Mouse (Mus musculus): ENCODE data around the gene Lpin3. TPM values are rescaled to one million over a fixed set of nuclear protein-coding genes. Genes with fewer than 3 reads are reported as not detected.

The Lpin3 gene
- 0.74 and 1.0 TPM in 2 replicates for polyA plus RNA-seq (2016; fragmentation: Nextera tagmentation; extraction: Ambion mirVana)

GRCm38 (mm10) chr2:160880453-160881195 lies at the start of gene Lpin3:
Gene Lpin3 (plus strand): TSS chr2:160880670.
- no peak within 1 kb of the TSS for H3K4me3 ChIP-seq
- no peak within 1 kb of the TSS for H3K27ac ChIP-seq
- no peaks in the 10 kb centered on the region for H3K27me3 ChIP-seq (ENCODE audit: poor library complexity, severe bottlenecking)
- H3K9me3 ChIP-seq, result peaks cover 3% of the 10 kb centered on the region; the same call in 1 of the 2 replicates
- WGBS, result 83% methylated on average over 13 of the region's 13 CpGs
- no peaks in the 10 kb centered on the region for H3K4me1 ChIP-seq
- DNase-seq (ENCODE audit: extremely low spot score, low spot score), result peak; percentile 9
- no peaks in the 10 kb centered on the region for H3K36me3 ChIP-seq (replicated peaks)

GRCm38 (mm10) chr2:160840838-160841237 lies 39.6 kb upstream of the Lpin3 start:
- no peak for DNase-seq (ENCODE audit: extremely low spot score, low spot score)
- Histone ChIP-seq H3K27me3 (ENCODE audit: poor library complexity, severe bottlenecking) (no peaks in the 10 kb centered on the region), H3K4me3 (no peak overlapping the region), H3K27ac (no peak overlapping the region), H3K9me3 (no peaks in the 10 kb centered on the region), H3K36me3 (replicated peaks) (no peaks in the 10 kb centered on the region), H3K4me1 (0 out of 2 replicates have a peak, but pooled peaks cover 4% of the 10 kb centered on the region)

GRCm38 (mm10) chr2:160847664-160848063 lies 32.8 kb upstream of the Lpin3 start:
- H3K9me3 ChIP-seq, result no peaks in the 10 kb centered on the region
- H3K36me3 ChIP-seq (replicated peaks), result no peaks in the 10 kb centered on the region
- H3K4me1 ChIP-seq, result no peaks in the 10 kb centered on the region
- H3K27ac ChIP-seq, result no peak overlapping the region
- H3K4me3 ChIP-seq, result no peak overlapping the region
- WGBS, result 74% methylated on average over 1 of the region's 1 CpGs
- no peak for DNase-seq (ENCODE audit: extremely low spot score, low spot score)
- H3K27me3 ChIP-seq (ENCODE audit: poor library complexity, severe bottlenecking), result no peaks in the 10 kb centered on the region

- no peak overlapping the region for H3K27ac ChIP-seq
- no peaks in the 10 kb centered on the region for H3K9me3 ChIP-seq
- H3K4me3 ChIP-seq, result no peak overlapping the region
- no peaks in the 10 kb centered on the region for H3K27me3 ChIP-seq (ENCODE audit: poor library complexity, severe bottlenecking)
- WGBS, result 95% methylated on average over 2 of the region's 2 CpGs
- DNase-seq (ENCODE audit: extremely low spot score, low spot score), result no peak
- H3K36me3 ChIP-seq (replicated peaks), result no peaks in the 10 kb centered on the region
- H3K4me1 ChIP-seq, result no peaks in the 10 kb centered on the region
Observed at GRCm38 (mm10) chr2:160848186-160848585, 32.3 kb upstream of the Lpin3 start.

- H3K27me3 ChIP-seq (ENCODE audit: poor library complexity, severe bottlenecking), result no peaks in the 10 kb centered on the region
- H3K9me3 ChIP-seq, result no peaks in the 10 kb centered on the region
- DNase-seq (ENCODE audit: extremely low spot score, low spot score), result no peak
- no peaks in the 10 kb centered on the region for H3K4me1 ChIP-seq
- H3K27ac ChIP-seq, result no peak overlapping the region
- 83% methylated on average over 3 of the region's 3 CpGs for WGBS
- no peak overlapping the region for H3K4me3 ChIP-seq
- no peaks in the 10 kb centered on the region for H3K36me3 ChIP-seq (replicated peaks)
Observed at GRCm38 (mm10) chr2:160849617-160850240, 30.7 kb upstream of the Lpin3 start.

GRCm38 (mm10) chr2:160850360-160850759 lies 30.1 kb upstream of the Lpin3 start:
- Histone ChIP-seq H3K27ac (no peak overlapping the region), H3K9me3 (no peaks in the 10 kb centered on the region), H3K4me1 (no peaks in the 10 kb centered on the region), H3K27me3 (ENCODE audit: poor library complexity, severe bottlenecking) (no peaks in the 10 kb centered on the region), H3K4me3 (no peak overlapping the region), H3K36me3 (replicated peaks) (no peaks in the 10 kb centered on the region)
- 87% methylated on average over 3 of the region's 3 CpGs for WGBS
- DNase-seq (ENCODE audit: extremely low spot score, low spot score), result no peak

- Histone ChIP-seq H3K27ac (no peak overlapping the region), H3K4me3 (no peak overlapping the region), H3K4me1 (no peaks in the 10 kb centered on the region), H3K9me3 (no peaks in the 10 kb centered on the region; the same call in 1 of the 2 replicates), H3K36me3 (replicated peaks) (no peaks in the 10 kb centered on the region), H3K27me3 (ENCODE audit: poor library complexity, severe bottlenecking) (no peaks in the 10 kb centered on the region)
- no peak for DNase-seq (ENCODE audit: extremely low spot score, low spot score)
Observed at GRCm38 (mm10) chr2:160854687-160855086, 25.8 kb upstream of the Lpin3 start.

DNA sequence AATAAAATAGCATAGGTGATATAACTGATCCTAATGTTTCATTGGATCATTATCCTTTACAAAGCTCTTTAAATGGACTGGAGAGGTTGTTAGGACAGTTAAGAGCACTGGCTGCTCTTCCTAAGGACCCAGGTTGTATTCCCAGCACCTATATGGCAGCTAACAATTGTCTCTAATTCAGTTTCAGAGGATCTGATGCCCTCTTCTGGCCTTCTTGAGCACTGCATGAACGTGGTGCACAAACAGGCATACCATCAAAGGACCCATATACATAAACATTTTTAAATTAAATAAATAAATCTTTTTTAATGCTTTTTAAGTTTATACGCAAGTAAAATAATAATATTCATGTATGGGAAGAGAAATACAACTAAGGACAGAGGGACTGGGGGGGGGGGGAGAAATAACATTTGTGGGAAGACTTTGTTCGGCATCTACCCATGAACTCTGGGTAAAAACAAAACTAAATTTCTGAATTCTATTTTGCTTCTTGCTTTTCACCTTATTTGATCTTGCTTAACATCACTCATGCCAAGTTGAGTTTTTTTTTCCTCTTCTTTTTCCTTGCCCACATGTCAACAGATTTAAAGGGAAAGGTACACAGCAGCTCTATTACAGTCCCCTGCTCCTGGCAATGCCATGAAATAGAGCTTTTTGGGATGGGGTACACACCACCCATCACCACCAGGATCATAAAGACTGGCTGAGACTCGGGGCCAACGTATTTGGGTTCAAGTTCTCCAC lies 23.9 kb upstream of the Lpin3 start:
- Histone ChIP-seq H3K27me3 (ENCODE audit: poor library complexity, severe bottlenecking) (no peaks in the 10 kb centered on the region), H3K9me3 (no peaks in the 10 kb centered on the region; the same call in 1 of the 2 replicates), H3K4me1 (no peaks in the 10 kb centered on the region), H3K4me3 (no peak overlapping the region), H3K27ac (no peak overlapping the region), H3K36me3 (replicated peaks) (no peaks in the 10 kb centered on the region)
- DNase-seq (ENCODE audit: extremely low spot score, low spot score), result no peak
- 81% methylated on average over 5 of the region's 5 CpGs for WGBS

DNA sequence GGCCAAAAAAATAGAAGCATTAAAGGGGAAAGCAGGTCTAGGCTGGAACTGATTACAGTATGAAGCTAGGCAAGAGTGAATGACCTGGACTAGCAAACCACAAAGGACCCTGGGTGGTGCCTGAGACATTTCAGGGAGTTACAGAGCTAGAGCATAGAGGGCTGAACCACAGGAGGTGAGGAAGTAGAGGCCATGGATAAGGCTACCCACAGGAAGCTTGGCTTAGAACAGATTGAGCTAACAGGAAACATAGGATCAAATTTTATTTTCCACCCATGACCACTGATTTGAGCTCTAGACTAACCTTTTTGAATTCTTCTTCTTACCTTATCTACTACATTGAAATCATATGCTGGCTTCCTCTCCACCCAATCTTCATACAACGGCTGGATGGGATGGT lies 20.1 kb upstream of the Lpin3 start:
- no peak for DNase-seq (ENCODE audit: extremely low spot score, low spot score)
- Histone ChIP-seq H3K36me3 (replicated peaks) (no peaks in the 10 kb centered on the region), H3K9me3 (no peaks in the 10 kb centered on the region; the same call in 1 of the 2 replicates), H3K27ac (no peak overlapping the region), H3K4me3 (no peak overlapping the region), H3K4me1 (no peaks in the 10 kb centered on the region), H3K27me3 (ENCODE audit: poor library complexity, severe bottlenecking) (no peaks in the 10 kb centered on the region)
- 94% methylated on average over 1 of the region's 1 CpGs for WGBS

DNA sequence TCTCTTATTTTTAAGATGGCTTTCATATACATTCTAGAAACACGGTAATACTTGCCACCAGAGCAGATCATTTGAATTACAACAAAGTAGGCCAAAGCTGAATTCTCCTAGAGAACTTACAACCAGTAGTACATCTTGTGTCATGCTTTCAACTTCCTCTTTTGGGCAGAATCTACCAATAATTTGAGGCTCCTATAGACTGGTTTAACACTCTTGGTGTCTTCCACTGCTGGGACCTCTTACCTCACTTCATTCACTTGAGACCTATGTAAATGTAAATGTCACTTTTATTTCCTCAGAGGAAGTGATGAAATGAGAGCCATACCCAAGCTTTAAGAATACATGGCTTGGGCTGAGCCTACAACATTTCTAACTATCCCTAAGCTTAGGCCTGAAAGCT lies 16.4 kb upstream of the Lpin3 start:
- H3K36me3 ChIP-seq (replicated peaks), result no peaks in the 10 kb centered on the region
- no peaks in the 10 kb centered on the region for H3K4me1 ChIP-seq
- no peak for DNase-seq (ENCODE audit: extremely low spot score, low spot score)
- no peaks in the 10 kb centered on the region for H3K9me3 ChIP-seq
- no peak overlapping the region for H3K4me3 ChIP-seq
- H3K27me3 ChIP-seq (ENCODE audit: poor library complexity, severe bottlenecking), result no peaks in the 10 kb centered on the region
- WGBS, result 85% methylated on average over 1 of the region's 1 CpGs
- no peak overlapping the region for H3K27ac ChIP-seq

- H3K27me3 ChIP-seq (ENCODE audit: poor library complexity, severe bottlenecking), result no peaks in the 10 kb centered on the region
- H3K4me3 ChIP-seq, result no peak overlapping the region
- no peak overlapping the region for H3K27ac ChIP-seq
- no peaks in the 10 kb centered on the region for H3K4me1 ChIP-seq
- 77% methylated on average over 2 of the region's 2 CpGs for WGBS
- no peak for DNase-seq (ENCODE audit: extremely low spot score, low spot score)
- no peaks in the 10 kb centered on the region for H3K9me3 ChIP-seq
- H3K36me3 ChIP-seq (replicated peaks), result no peaks in the 10 kb centered on the region
Observed at GRCm38 (mm10) chr2:160865266-160865665, 15.2 kb upstream of the Lpin3 start.

- Histone ChIP-seq H3K27ac (no peak overlapping the region), H3K4me3 (no peak overlapping the region), H3K27me3 (ENCODE audit: poor library complexity, severe bottlenecking) (no peaks in the 10 kb centered on the region), H3K36me3 (replicated peaks) (no peaks in the 10 kb centered on the region), H3K9me3 (no peaks in the 10 kb centered on the region), H3K4me1 (peaks cover 16% of the 10 kb centered on the region)
- no peak for DNase-seq (ENCODE audit: extremely low spot score, low spot score)
- WGBS, result 79% methylated on average over 3 of the region's 3 CpGs
Observed at GRCm38 (mm10) chr2:160869446-160869845, 11.0 kb upstream of the Lpin3 start.

DNA sequence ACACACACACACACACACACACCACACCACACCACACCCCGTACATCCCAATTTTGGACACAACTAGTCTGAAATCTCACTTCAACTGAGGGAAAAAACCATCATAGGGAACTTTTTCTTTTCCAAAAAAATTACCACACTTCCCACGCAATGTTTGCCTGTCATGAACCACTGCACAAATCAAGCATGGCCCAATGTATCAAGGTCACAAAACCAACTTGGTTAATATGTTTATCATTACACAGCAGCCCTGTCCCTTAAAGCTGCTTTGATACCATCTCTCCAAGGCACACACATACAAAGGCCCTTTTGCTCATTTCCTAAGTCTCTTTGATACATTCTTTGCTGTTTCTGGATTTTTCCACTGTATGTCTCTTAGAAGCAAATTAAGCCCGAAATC lies 9.2 kb upstream of the Lpin3 start:
- 86% methylated on average over 3 of the region's 3 CpGs for WGBS
- H3K27ac ChIP-seq, result no peak overlapping the region
- no peaks in the 10 kb centered on the region for H3K36me3 ChIP-seq (replicated peaks)
- no peak for DNase-seq (ENCODE audit: extremely low spot score, low spot score)
- no peaks in the 10 kb centered on the region for H3K27me3 ChIP-seq (ENCODE audit: poor library complexity, severe bottlenecking)
- peaks cover 16% of the 10 kb centered on the region for H3K4me1 ChIP-seq
- peaks cover 3% of the 10 kb centered on the region; the same call in 1 of the 2 replicates for H3K9me3 ChIP-seq
- no peak overlapping the region for H3K4me3 ChIP-seq
